Mouse (Mus musculus): ENCODE results near the gene Serpinb1c. TPM values are rescaled to one million over a fixed set of nuclear protein-coding genes. Genes with fewer than 3 reads are reported as not detected.
"Not testable (repeated sequence)": the region's sequence is repeated elsewhere in the genome, so short reads cannot be mapped to it uniquely, and the experiment has no call there.

Serpinb1c gene
- not detected in 2 replicates for polyA plus RNA-seq (2016; fragmentation: Nextera tagmentation; extraction: Ambion mirVana)

- 97% methylated on average over 2 of the region's 2 CpGs for WGBS
- no peaks in the 10 kb centered on the region for H3K9me3 ChIP-seq
These were observed at the start of gene Serpinb1c for GRCm38 (mm10) chr13:32898111-32898510. Gene Serpinb1c, minus strand, starts transcription at chr13:32898211.

DNA sequence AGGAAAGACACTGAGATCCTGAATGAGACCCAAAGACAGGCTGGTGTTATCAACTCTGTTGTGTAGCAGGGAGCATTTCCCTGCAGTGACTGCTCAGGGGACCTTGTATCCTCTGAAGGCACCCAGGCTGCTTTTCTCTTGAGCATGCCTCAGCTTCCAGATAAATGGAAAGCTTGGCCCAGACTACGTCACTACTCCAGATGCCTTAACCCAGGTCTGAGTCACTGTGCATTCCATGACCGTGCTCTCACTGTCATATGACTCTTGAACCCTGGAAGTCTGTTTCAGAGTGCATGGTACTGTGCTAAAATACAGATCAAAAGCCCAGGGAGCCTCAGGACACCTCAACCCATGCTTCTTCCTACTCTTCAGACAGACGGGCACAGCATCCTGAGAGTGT lies 41.2 kb upstream of the Serpinb1c start:
- H3K4me1 ChIP-seq; H3K36me3 ChIP-seq; ATAC-seq (ENCODE audit: low FRiP score, low read depth); H3K4me2 ChIP-seq (replicated peaks); H3K4me3 ChIP-seq; H3K9me3 ChIP-seq; H3K27me3 ChIP-seq; H3K9ac ChIP-seq (replicated peaks); H3K27ac ChIP-seq (replicated peaks): not testable (repeated sequence)
- 78% methylated on average over 3 of the region's 3 CpGs for WGBS

More at GRCm38 (mm10) chr13:32898111-32898510, at the start of gene Serpinb1c:
- Histone ChIP-seq H3K4me2 (replicated peaks) (no peak within 1 kb of the TSS), H3K4me3 (no peak within 1 kb of the TSS), H3K27me3 (peaks cover 4% of the 10 kb centered on the region; the same call in 1 of the 2 replicates), H3K4me1 (no peaks in the 10 kb centered on the region), H3K36me3 (no peaks in the 10 kb centered on the region), H3K9ac (replicated peaks) (no peak within 1 kb of the TSS), H3K27ac (replicated peaks) (no peak within 1 kb of the TSS)
- ATAC-seq (ENCODE audit: low FRiP score, low read depth), result no peak

GRCm38 (mm10) chr13:32938275-32938674 lies 40.3 kb upstream of the Serpinb1c start:
- H3K9ac ChIP-seq (replicated peaks); H3K9me3 ChIP-seq; ATAC-seq (ENCODE audit: low FRiP score, low read depth); H3K4me2 ChIP-seq (replicated peaks); H3K4me1 ChIP-seq; H3K36me3 ChIP-seq; H3K27ac ChIP-seq (replicated peaks); H3K4me3 ChIP-seq; H3K27me3 ChIP-seq: not testable (repeated sequence)
- WGBS, result 84% methylated on average over 4 of the region's 4 CpGs

DNA sequence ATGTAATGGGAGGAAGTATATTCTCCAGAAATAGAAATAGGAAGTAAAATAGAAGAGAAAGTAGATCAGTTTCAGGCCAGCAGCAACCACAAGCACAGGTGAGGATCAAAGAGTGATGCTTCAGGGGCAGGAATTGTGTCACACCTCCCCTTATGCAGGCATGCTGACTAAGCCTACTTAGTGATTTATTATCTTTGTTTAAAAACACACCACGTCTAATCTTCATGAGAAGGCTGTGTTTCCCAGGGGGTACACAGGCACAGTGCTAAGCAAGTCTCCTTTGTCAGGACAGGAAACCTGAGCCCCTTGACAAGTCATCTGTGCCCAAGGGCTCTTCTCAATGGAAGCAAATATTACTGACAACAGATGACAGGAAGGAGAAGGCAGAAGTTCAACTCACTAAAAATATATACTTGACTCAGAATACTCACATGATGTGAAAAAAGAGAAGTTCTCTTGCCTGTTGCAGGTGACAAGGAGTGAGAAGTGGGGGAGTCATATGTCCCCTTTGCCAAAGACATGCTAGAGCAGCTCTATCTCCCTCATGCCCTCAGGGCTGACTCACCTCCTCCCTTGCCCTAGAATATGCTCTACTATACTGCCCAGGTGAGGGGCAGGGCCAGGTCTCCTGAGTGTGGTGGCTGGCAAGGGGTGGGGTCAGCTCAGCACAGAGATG lies 36.8 kb upstream of the Serpinb1c start:
- no peak overlapping the region for H3K4me3 ChIP-seq
- 0 out of 2 replicates have a peak, but pooled peaks cover 2% of the 10 kb centered on the region for H3K9me3 ChIP-seq
- H3K27me3 ChIP-seq, result no peaks in the 10 kb centered on the region
- ATAC-seq (ENCODE audit: low FRiP score, low read depth), result no peak
- H3K36me3 ChIP-seq, result no peaks in the 10 kb centered on the region
- no peak overlapping the region for H3K4me2 ChIP-seq (replicated peaks)
- H3K27ac ChIP-seq (replicated peaks), result no peak overlapping the region
- H3K4me1 ChIP-seq, result no peaks in the 10 kb centered on the region
- WGBS, result 56% methylated on average over 1 of the region's 1 CpGs
- H3K9ac ChIP-seq (replicated peaks), result no peak overlapping the region

DNA sequence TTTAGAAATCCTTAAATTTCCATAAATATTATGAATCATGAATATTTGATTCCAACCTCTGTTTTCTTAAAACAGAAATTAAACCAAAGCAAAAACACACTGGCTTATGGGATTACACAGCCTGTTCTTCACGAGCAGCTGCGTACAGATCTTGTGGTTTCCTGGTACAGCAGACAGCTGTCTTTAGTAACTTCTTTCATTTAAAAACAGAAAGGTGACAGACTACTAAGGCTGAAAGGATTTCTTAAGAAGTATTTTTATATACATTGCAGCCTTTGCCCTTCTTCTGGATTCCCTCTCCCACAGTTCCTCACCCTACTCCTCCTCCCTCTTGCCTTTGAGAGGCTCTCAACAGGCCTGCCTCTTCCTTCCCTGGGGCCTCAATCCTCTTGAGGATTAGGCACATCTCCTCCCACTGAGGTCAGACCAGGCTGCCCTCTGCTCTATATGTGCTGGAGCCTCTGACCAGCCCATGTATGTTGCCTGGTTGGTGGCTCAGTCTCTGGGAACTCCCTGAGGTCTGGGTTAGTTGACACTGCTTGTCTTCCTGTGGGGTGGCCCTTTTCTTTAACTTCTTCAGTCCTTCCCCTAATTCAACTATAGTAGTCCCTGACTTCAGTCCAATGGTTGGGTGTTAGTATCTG lies 31.2 kb upstream of the Serpinb1c start:
- Histone ChIP-seq H3K36me3 (no peaks in the 10 kb centered on the region), H3K27me3 (no peaks in the 10 kb centered on the region), H3K4me3 (no peak overlapping the region), H3K4me2 (replicated peaks) (no peak overlapping the region), H3K4me1 (no peaks in the 10 kb centered on the region), H3K27ac (replicated peaks) (no peak overlapping the region), H3K9ac (replicated peaks) (no peak overlapping the region), H3K9me3 (no peaks in the 10 kb centered on the region)
- ATAC-seq (ENCODE audit: low FRiP score, low read depth), result no peak
- whole genome bisulfite sequencing, result 79% methylated on average over 2 of the region's 2 CpGs

DNA sequence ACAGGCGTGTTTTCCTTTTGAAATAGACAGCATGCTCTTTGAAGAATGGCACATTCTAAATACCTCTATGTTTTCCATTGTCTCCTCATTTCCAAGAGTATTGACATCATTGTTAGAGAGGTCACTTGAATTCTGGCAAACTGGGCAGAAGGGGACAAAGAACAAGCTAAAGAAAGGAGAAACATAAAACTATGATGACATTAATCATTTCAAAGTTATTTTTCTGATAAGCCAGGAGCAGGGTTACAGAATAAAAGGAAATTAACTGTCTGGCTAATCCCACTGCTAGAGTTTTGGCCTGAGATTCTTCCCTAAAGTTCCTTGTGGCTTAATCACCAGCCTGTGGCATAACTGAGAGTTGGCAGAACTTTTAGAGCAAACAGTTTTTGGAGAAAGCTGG lies 29.2 kb upstream of the Serpinb1c start:
- 45% methylated on average over 1 of the region's 1 CpGs for WGBS
- no peak overlapping the region for H3K4me3 ChIP-seq
- no peaks in the 10 kb centered on the region for H3K4me1 ChIP-seq
- no peaks in the 10 kb centered on the region for H3K27me3 ChIP-seq
- no peaks in the 10 kb centered on the region for H3K36me3 ChIP-seq
- no peak for ATAC-seq (ENCODE audit: low FRiP score, low read depth)
- no peak overlapping the region for H3K9ac ChIP-seq (replicated peaks)
- no peaks in the 10 kb centered on the region for H3K9me3 ChIP-seq
- no peak overlapping the region for H3K27ac ChIP-seq (replicated peaks)
- no peak overlapping the region for H3K4me2 ChIP-seq (replicated peaks)

- WGBS, result 87% methylated on average over 2 of the region's 2 CpGs
- Histone ChIP-seq H3K4me2 (replicated peaks) (no peak overlapping the region), H3K27me3 (no peaks in the 10 kb centered on the region), H3K9ac (replicated peaks) (no peak overlapping the region), H3K9me3 (no peaks in the 10 kb centered on the region), H3K27ac (replicated peaks) (no peak overlapping the region), H3K4me3 (no peak overlapping the region), H3K36me3 (no peaks in the 10 kb centered on the region), H3K4me1 (no peaks in the 10 kb centered on the region)
- ATAC-seq (ENCODE audit: low FRiP score, low read depth), result no peak
These were observed 28.6 kb upstream of the Serpinb1c start for GRCm38 (mm10) chr13:32926661-32927060.

DNA sequence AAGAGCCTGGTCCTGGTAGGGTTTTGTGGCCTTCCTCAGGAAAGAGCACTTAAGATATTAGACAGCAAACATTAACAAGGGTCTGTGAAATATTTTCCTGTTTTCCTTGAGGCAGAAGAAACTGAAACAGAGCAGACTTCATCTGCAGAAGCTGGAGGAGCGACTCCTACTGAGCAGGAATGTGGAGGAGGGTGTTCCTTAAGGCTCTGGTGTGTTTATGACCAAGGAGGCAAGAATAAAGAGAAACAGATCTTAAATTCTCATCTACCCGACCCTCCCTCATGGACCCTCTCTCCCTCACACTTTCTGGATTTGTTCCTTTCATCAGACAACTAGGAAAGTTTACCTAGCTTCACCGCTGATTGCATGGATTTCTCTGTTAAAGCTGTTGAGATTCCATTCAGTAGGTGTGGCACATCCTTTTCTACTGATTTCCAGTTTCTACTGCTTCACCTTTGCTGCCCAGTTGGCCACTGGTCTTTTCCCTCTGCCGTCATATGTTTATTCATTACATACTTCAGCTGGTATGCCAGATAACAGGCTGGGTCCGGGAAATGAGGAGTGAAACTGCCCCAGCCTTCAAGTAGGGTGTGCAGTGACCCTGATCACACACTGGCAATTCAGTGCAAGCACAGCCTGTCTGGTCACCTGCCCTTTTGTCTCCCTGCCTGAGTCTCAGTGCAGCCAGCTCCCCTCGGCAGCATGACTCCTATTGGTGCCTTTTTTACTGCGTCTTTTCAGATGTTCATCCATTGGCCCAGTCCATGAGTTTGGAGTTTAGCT lies 26.8 kb upstream of the Serpinb1c start:
- no peaks in the 10 kb centered on the region for H3K27me3 ChIP-seq
- 64% methylated on average over 7 of the region's 7 CpGs for WGBS
- H3K27ac ChIP-seq (replicated peaks), result no peak overlapping the region
- H3K9ac ChIP-seq (replicated peaks), result no peak overlapping the region
- H3K36me3 ChIP-seq, result no peaks in the 10 kb centered on the region
- no peak for ATAC-seq (ENCODE audit: low FRiP score, low read depth)
- H3K4me3 ChIP-seq, result no peak overlapping the region
- H3K4me2 ChIP-seq (replicated peaks), result no peak overlapping the region
- no peaks in the 10 kb centered on the region for H3K4me1 ChIP-seq
- H3K9me3 ChIP-seq, result no peaks in the 10 kb centered on the region

- no peaks in the 10 kb centered on the region for H3K9me3 ChIP-seq
- no peaks in the 10 kb centered on the region for H3K4me1 ChIP-seq
- no peak overlapping the region for H3K4me3 ChIP-seq
- H3K9ac ChIP-seq (replicated peaks), result no peak overlapping the region
- no peaks in the 10 kb centered on the region for H3K27me3 ChIP-seq
- H3K36me3 ChIP-seq, result no peaks in the 10 kb centered on the region
- ATAC-seq (ENCODE audit: low FRiP score, low read depth), result no peak
- no peak overlapping the region for H3K27ac ChIP-seq (replicated peaks)
- H3K4me2 ChIP-seq (replicated peaks), result no peak overlapping the region
These were observed 24.6 kb upstream of the Serpinb1c start for GRCm38 (mm10) chr13:32922622-32923021.

DNA sequence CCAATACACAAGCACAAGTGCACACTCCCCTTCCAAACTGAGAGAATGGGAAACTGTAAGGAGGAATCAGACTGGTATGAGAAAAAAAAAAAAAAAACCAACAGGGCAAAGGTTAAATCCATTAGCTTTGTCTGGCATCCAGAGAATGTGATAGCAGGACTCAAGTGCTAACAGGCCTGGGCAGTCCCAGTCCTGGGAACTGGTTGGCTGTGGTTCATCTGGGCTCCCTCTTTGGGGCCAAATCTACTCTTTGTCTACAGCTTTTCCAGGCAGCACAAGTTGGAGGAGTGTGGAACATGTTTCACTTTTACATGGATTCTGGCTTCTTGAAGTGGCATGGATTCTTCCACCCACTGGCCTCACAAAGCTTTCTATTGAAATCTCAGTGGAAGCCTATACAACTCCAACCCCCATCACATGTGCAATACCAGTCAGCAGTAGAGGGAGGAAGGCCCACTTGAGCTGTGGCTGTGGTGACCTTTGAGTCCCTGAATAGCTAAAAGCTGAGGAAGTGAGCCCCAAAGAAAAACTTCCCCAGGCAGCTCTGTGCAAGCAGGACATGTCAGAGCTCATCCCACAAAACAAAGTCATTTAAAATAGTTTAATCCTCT lies 14.9 kb upstream of the Serpinb1c start:
- no peak overlapping the region for H3K27ac ChIP-seq (replicated peaks)
- no peak overlapping the region for H3K4me2 ChIP-seq (replicated peaks)
- no peak overlapping the region for H3K9ac ChIP-seq (replicated peaks)
- H3K36me3 ChIP-seq, result no peaks in the 10 kb centered on the region
- H3K9me3 ChIP-seq, result no peaks in the 10 kb centered on the region
- H3K4me3 ChIP-seq, result no peak overlapping the region
- no peak for ATAC-seq (ENCODE audit: low FRiP score, low read depth)
- H3K4me1 ChIP-seq, result no peaks in the 10 kb centered on the region
- H3K27me3 ChIP-seq, result no peaks in the 10 kb centered on the region

- Histone ChIP-seq H3K9ac (replicated peaks) (no peak overlapping the region), H3K27me3 (no peaks in the 10 kb centered on the region), H3K36me3 (no peaks in the 10 kb centered on the region), H3K4me3 (no peak overlapping the region), H3K27ac (replicated peaks) (no peak overlapping the region), H3K4me2 (replicated peaks) (no peak overlapping the region), H3K4me1 (no peaks in the 10 kb centered on the region), H3K9me3 (no peaks in the 10 kb centered on the region)
- 86% methylated on average over 3 of the region's 3 CpGs for WGBS
- ATAC-seq (ENCODE audit: low FRiP score, low read depth), result no peak
These were observed 10.2 kb upstream of the Serpinb1c start for GRCm38 (mm10) chr13:32908182-32908581.

Measured in midbrain, embryonic 12.5 days (tissue).